Mouse (Mus musculus): ENCODE measurements around the gene Trpd52l3.

Trpd52l3 gene

DNA sequence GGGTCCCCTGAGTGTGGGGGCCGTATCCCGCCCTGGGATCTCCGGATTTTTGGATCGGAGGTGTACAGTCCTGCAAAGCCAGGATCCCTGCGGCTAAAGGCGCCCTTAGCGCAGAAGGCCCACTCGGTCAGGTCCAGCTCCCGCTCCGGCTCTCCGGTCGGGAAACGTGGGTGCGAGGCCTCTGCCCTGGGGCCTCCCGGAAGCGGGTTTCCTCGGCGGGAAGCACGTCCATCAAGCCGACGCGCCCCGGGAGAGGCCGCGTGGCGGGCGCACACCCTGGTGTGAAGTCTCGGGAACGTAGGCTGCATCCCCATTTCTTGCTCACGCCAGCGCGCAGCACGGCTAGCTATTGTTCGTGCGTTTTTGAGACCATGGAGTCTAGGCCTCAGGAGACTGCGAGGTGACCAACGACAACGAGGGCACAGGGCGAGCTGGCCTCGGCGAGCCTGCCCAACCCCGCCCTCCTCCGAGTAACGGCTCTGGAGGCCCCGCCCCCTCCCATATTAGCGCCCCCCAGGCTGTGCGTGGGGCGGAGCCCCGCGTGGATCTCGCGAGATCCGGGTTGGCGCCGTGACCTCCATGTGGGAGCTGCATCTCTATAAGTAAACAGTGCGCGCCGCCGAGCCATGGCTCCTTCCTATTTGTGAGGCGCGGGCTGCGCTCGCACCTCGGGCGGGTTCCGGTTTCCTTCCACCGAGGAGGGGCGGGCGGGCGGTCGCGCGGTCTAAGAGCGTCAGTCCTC, 26.5 kb downstream of the Trpd52l3 start, which contains the start of gene Uhrf2:
Uhrf2 (plus strand) TSS at position 620 of the 742 bp plus-strand sequence.
- DNase-seq: peak; percentile 97

DNA sequence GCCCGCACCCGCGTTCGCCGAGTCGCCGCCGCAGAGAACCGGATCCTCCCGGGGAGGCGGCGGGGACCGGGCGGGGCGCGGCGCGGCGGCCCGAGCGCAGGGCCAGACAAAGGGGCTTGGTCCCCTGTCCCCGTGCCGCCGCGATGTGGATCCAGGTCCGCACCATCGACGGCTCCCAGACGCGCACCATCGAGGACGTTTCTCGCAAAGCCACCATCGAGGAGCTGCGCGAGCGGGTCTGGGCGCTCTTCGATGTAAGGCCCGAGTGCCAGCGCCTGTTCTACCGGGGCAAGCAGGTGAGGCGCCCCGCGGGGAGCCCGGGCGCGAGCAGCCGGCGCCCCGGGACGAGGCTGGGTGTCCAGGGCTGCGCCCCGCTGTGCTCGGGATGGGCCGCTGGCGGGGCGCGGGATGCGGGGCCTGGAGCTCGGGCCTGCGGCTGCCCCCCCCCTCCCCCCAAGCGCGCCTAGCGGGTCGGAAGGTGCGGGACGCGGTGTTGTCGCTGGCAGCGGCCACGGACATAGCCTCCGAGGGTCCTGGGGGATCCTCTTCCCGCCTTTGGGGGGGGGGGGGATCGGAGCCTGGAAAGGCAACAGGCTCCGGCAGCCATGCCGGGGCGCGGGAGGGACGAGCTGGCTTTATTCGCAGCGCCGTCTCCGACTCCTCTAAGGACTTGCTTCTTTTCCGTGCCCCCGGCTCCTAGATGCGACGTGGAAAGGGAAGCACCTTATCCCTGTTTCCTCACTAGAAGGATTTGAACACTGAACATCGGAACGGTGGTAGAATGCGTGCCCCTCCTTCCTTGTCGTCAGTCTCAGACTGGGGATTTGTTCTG, 27.3 kb downstream of the Trpd52l3 start:
- DNase-seq: peak; percentile 26

DNA sequence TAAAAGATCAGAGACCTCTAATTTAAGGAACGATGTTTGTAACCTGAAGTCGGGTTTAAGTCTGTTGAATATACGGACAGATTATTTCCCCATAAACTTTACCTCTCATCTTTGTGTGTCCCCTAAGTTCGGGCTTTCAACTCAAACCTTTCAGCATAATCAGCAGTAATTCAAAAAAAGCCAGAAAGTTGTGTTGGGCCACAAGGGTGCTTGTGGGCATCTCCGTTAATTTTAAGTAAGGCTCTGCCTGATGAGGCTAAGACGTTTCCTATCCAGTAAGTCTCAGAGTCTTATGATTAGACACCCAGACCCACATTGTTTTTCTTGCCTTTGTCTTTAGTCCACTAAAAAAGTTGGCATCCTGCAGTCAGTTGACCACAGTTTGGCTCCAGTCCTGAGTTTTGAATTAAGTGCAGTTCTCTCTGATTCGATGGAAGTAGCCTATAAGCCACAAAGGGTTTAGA, 27.9 kb downstream of the Trpd52l3 start:
- DNase-seq: peak; percentile 7

DNA sequence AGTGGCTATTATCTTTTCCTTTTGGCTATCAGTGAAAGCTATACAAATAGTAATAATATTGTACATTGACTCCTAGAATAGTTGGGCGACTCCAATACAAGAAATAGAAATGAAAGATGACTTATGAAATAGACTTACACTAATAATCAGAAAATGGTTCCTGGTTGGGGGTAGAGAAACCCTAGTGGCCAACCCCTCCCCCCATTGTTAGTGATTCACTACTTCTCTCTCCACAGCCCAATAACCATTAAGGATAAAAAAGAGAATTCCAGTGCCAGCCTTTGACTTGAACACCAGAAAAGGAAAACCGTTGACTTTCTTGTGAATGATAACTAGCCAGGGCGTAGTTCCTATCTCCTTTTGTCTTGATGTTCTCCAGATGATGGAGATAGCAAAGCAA, 28.6 kb downstream of the Trpd52l3 start:
- DNase-seq: no peak

DNA sequence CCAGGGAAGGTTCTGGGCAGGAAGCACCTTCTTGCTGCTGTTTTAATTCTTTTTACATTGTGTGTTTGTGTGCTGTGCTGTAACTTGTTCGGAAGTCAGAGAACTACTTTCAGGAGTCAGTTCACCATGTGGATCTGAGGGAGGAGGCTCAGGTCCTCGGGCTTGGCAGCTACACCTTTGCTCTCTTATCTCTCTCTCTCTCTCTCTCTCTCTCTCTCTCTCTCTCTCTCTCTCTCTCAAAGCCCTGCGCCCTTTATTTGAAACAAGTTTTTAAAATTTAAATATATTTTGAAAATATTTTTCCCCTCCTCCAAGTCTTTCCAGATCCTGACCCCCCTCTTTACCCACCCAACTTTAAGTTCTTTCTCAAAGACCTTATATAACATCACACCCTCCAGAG, 31.8 kb downstream of the Trpd52l3 start:
- no peak for DNase-seq

DNA sequence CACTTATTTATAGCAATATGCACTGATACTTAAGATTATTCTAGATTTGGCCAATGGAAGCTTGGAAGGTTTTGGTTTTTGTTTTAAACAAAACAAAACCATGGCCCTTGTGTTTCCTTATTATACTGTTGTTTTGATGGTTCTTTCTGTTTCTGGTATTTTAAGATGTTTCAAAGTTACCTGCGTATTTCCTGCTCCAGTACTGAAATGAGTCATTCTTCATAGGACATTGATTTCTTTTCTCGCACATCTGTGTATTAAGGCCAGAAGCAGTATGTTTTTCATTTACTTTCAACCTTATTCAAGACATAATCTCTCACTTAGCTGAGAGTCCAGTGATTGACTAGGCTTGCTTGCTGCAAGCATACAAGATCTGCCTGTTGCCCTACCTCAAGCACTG, 40.1 kb downstream of the Trpd52l3 start:
- DNase-seq: no peak

DNA sequence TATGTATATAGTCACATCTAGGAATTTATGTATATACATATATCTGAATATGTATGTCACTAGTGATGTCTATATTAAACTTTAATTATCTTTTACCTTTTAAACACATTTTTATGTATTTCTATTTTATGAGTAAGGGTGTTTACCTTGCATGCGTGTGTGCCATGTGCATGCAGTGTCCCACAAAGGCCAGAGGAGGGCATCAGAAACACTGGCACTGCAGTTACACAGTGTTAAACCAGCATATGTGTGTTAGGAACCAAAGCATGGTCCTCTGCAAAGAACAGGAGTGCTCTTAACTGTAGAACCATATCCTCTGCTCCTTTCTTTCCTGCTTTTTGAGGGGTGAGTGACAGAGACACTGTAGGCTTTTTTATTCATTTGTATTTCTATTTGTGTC, 41.0 kb downstream of the Trpd52l3 start:
- no peak for DNase-seq

DNA sequence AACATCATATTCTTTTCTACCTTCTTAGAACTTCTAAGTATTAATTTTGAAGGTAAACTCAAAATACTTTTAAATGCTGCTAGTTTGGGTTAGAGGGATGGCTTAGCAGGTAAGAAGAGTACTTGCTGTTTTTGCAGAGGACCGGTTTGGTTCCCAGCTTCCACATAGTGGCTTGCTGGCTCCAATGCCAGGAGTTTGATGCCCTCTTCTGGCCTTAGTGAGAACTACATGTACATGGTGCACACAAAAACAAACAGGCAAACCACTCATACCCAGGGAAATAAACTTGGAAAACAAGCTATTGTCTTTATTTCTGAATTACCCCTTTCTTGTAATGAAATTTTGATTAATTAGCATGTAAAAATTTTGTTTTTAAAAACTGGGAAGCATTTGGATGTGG, 42.3 kb downstream of the Trpd52l3 start:
- peak; percentile 19 for DNase-seq

DNA sequence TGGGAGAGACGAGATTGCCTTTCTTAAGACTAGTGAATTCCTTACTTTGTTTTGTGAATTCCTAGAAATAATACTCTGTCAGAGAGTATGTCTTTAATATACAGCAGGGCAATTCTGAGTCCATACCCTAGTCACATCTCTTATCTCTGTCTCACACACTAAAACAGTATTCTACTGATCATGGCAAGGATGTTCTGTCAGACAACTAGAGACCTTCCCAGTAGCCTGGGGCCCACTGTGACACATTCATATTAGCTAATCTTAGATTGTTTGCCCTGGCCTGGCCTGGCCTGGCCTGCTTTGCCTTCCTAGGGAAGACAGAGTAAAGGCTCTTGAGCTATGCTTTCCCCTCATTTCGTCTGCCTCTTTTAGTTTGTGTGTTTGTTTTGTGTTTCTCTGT, 47.0 kb downstream of the Trpd52l3 start:
- no peak for DNase-seq

DNA sequence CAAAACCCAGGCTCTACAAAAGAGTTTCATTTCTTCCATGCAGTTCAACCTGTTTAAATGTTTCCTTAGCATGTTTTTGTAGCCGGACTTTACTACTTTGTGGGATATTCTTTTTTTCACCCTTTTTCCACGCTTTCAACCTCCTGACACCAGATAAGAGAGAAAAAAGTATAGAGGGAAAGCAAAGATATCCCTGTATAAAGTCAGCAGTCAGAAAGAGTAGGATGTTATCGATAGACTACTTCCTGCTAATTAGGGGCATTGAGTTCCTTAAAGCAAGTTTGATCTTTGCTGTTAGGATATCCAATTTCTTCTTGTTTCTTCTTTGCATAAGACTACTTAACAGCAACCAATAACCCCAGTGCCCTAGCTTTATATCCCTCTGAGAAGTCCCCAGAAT, 47.9 kb downstream of the Trpd52l3 start:
- DNase-seq: no peak

DNA sequence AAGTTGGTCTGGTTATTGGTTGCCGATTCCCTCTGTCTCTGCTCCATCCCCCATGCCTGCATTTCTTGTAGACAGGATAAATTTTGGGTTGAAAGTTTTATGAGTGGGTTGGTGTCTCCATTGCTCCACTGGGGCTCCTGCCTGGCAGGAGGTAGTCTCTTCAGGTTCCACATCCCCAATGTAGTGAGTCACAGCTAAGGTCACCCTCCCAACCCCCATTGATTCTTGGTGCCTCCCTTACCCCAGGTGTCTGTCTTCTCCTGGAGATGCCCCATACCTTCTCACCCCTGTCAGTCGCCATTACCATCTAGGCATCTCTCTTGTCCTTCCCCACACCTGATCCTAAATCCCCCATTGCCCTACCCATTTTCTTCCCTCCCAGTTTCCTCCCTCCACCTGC, 50.6 kb downstream of the Trpd52l3 start:
- DNase-seq: no peak

Measured in lung, postnatal 14 days (tissue).